Mouse (Mus musculus) G1E-ER4 (cell line): ENCODE results near the gene Adamtsl2. TPM values are rescaled to one million over a fixed set of nuclear protein-coding genes. Genes with fewer than 3 reads are reported as not detected.

Experiments
- GATA1 ChIP-seq: IDR thresholded peaks from one replicate; pipeline ENCODE4 v1.8.0; 2012; ENCODE audit warnings: low read length, inconsistent platforms
- polyA plus RNA-seq: library from polyadenylated mRNA; stranded (reverse); fragments of >175 nt; gene quantifications from 2 replicates; pipeline ENCODE4 v1.2.3, GENCODE M21; 2012

Adamtsl2 gene
- not detected in 2 replicates for polyA plus RNA-seq

- TF ChIP-seq GATA1: no peak
Measured at GRCm38 (mm10) chr2:27079152-27079584, at the start of gene Adamtsl2. Gene Adamtsl2, plus strand, starts transcription at chr2:27079379.

GRCm38 (mm10) chr2:27032361-27032760 is 46.8 kb upstream of the Adamtsl2 start:
- no peak for TF ChIP-seq GATA1

- no peak for TF ChIP-seq GATA1
Measured at GRCm38 (mm10) chr2:27036003-27036402, 43.2 kb upstream of the Adamtsl2 start.

GRCm38 (mm10) chr2:27037008-27037407 is 42.2 kb upstream of the Adamtsl2 start:
- TF ChIP-seq GATA1: no peak

GRCm38 (mm10) chr2:27038596-27038995 is 40.6 kb upstream of the Adamtsl2 start:
- no peak for TF ChIP-seq GATA1

- no peak for TF ChIP-seq GATA1
Measured at GRCm38 (mm10) chr2:27039286-27039685, 39.9 kb upstream of the Adamtsl2 start.

- no peak for TF ChIP-seq GATA1
Measured at GRCm38 (mm10) chr2:27042131-27042844, 36.9 kb upstream of the Adamtsl2 start.

- TF ChIP-seq GATA1: no peak
Measured at GRCm38 (mm10) chr2:27043461-27043860, 35.7 kb upstream of the Adamtsl2 start.

- no peak for TF ChIP-seq GATA1
Measured at GRCm38 (mm10) chr2:27044166-27044565, 35.0 kb upstream of the Adamtsl2 start.

GRCm38 (mm10) chr2:27044641-27045040 is 34.5 kb upstream of the Adamtsl2 start:
- no peak for TF ChIP-seq GATA1

- no peak for TF ChIP-seq GATA1
Measured at GRCm38 (mm10) chr2:27045979-27046770, 33.0 kb upstream of the Adamtsl2 start.

- TF ChIP-seq GATA1: no peak
Measured at GRCm38 (mm10) chr2:27049408-27049807, 29.8 kb upstream of the Adamtsl2 start.

- TF ChIP-seq GATA1: no peak
Measured at GRCm38 (mm10) chr2:27058251-27058650, 20.9 kb upstream of the Adamtsl2 start.

- TF ChIP-seq GATA1: no peak
Measured at GRCm38 (mm10) chr2:27058751-27059150, 20.4 kb upstream of the Adamtsl2 start.

- TF ChIP-seq GATA1: no peak
Measured at GRCm38 (mm10) chr2:27059187-27059586, 20.0 kb upstream of the Adamtsl2 start.

GRCm38 (mm10) chr2:27067124-27067523 is 12.1 kb upstream of the Adamtsl2 start:
- TF ChIP-seq GATA1: no peak

- TF ChIP-seq GATA1: no peak
Measured at GRCm38 (mm10) chr2:27067996-27068395, 11.2 kb upstream of the Adamtsl2 start.
